Mouse (Mus musculus) bone marrow, adult 2 months (tissue): Measurements from ENCODE around the gene Tcf25.
A peak's percentile ranks its signal among the peaks of the same experiment; 100 is the strongest.

ENCODE experiments used
- CTCF ChIP-seq: fragments of 200-500 bp; IDR thresholded peaks from 2 replicates; pipeline ENCODE4 v1.5.1; 2011; ENCODE audit warnings: low read length, control low read depth; ENCODE audit not compliant: control insufficient read depth, insufficient read depth
- POLR2A ChIP-seq: fragments of 200-500 bp; IDR thresholded peaks from 2 replicates; pipeline ENCODE4 v1.6.1; 2011; ENCODE audit warnings: low read depth, mild to moderate bottlenecking, control low read depth, low read length, borderline replicate concordance; ENCODE audit not compliant: control insufficient read depth

- TF ChIP-seq CTCF (peak; percentile 50; the same call in 1 of the 2 replicates), POLR2A (peak; percentile 89; the same call in 1 of the 2 replicates)
Measured at GRCm38 (mm10) chr8:123373403-123374238, at the start of gene Tcf25.
